In genomic region chr4:59832810-59833209, GRCm38 (mm10) we compare ENCODE assay signal across 16 mouse cellular contexts.
"Had no signal": no experiment of that assay in that cellular context is flagged by ENCODE, and none has a peak within 500 bp of the region (broad histone marks: within the 10 kb centered on the region; RNA-seq: fewer than 3 reads in every experiment).

No protein-coding gene starts in this region.

- ATAC-seq: hindbrain, postnatal 0 days; intestine, embryonic 16.5 days had no signal

- DNase-seq: gastrocnemius, adult 2 months; gastrocnemius, postnatal 10 days; gastrocnemius, postnatal 25 days; heart, adult 11 months; heart, adult 2 months; heart, postnatal 4 days; kidney, adult 11 months; kidney, adult 2 months; kidney, adult 9 months; kidney, postnatal 14 days; kidney, postnatal 36 days; layer of hippocampus, adult 9-11 months; liver; liver, embryonic 13.5 days had no signal
